Mouse (Mus musculus) adrenal gland, postnatal 0 days (tissue): Measurements from ENCODE around the gene Try5. TPM values are rescaled to one million over a fixed set of nuclear protein-coding genes. Genes with fewer than 3 reads are reported as not detected.

Experiments
- polyA plus RNA-seq: library from polyadenylated mRNA; unstranded; fragments of >200 nt; fragmentation: Nextera tagmentation; extraction: Ambion mirVana; gene quantifications from 2 replicates; pipeline ENCODE4 v1.2.1, GENCODE M21; 2015

The Try5 gene
- not detected in 2 replicates for polyA plus RNA-seq

DNA sequence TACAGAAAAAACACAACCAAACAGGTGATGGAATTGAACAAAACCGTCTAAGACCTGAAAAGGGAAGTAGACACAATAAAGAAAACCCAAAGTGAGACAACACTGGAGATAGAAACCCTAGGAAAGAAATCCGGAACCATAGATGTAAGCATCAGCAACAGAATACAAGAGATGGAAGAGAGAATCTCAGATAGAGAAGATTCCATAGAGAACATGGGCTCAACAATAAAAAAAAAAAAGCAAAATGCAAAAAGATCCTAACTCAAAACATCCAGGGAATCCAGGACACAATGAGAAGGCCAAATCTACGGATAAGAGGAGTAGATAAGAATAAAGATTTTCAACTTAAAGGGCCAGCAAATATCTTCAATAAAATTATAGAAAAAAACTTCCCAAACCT, at the start of gene Try5:
Gene Try5, minus strand, starts transcription at position 101 of the 400 bp plus-strand sequence.

GRCm38 (mm10) chr6:41353932-41354331, 37.3 kb upstream of the Try5 start, which contains the start of gene Try10:
Gene Try10, plus strand, starts transcription at chr6:41354105.

GRCm38 (mm10) chr6:41301969-41302368, 14.7 kb downstream of the Try5 start, which contains the start of gene Try4:
Gene Try4, plus strand, starts transcription at chr6:41302269.

Other genes with a start within 250 kb of the Try5 start
- not detected in 2 replicates for gene Try4, start 14.6 kb downstream of the Try5 start, polyA plus RNA-seq
- not detected in 2 replicates for gene Try10, start 37.3 kb upstream of the Try5 start, polyA plus RNA-seq
- gene Prss3, start 60.8 kb upstream of the Try5 start, polyA plus RNA-seq: not detected in 2 replicates
- gene Gm5771, start 75.5 kb upstream of the Try5 start, polyA plus RNA-seq: not detected in 2 replicates
- gene Gm10334, start 129.3 kb upstream of the Try5 start, polyA plus RNA-seq: not detected in 2 replicates
- not detected in 2 replicates for gene Prss1, start 142.1 kb upstream of the Try5 start, polyA plus RNA-seq
- gene Prss2, start 204.9 kb upstream of the Try5 start, polyA plus RNA-seq: 0.22 TPM in 1 of 2 replicates, not detected in the other